Mouse (Mus musculus) adipocyte (in vitro differentiated cells): Measurements from ENCODE around the gene Pias3.
"Not testable (repeated sequence)": the region's sequence is repeated elsewhere in the genome, so short reads cannot be mapped to it uniquely, and the experiment has no call there.

ENCODE experiments used
- DNase-seq: peaks from one replicate; pipeline ENCODE4 v3.0.0-alpha.2; 2016; ENCODE audit warnings: low spot score

Pias3 gene

DNA sequence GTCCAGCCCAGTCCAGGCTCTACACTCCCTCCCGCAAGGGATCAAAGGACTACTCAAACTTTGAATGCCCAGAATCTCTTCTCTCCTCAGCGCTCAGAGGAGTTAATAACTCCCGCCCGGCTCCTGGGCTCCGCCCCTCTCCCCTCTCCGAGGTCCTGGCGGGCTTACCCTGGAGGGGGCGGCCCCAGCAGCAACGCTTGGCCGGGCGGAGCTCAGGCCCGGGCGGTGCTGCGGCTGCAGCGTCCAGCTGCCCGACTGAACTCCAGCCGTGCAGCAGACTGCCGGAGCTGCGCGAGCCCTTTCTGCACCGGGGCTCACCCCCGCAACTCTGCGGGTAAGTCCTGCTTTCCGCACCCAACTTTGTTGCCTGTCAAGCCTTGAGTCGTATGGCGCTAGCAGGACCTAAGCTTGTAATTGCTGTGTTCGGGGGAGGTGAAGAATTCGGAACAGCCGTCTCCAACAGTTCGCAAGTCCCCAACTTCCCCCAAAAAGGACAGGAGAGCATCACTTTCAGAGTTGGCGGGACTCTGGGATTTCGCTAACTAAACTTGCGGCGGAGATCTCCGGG, at the start of gene Pias3:
TSS of gene Pias3 (plus strand) at position 187 of the 568 bp plus-strand sequence.
- peak; percentile 81 for DNase-seq

DNA sequence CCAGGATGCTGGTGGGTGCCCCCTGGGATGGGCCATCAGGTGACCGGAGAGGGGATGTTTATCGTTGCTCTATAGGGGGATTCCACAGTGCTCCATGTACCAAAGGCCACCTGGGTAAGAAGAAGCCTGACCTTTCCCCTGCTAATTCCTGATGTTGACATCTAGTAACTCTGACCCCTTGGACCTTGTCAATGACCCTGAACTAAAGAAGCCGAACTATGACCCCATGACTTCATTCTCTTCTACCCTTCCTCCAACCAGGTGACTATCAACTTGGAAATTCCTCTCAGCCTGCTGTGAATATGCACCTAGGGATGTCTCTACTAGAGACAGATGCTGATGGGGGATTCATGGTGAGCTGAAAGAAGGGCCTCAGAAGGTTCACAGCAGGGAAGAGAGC, 48.8 kb upstream of the Pias3 start:
- DNase-seq = no peak

DNA sequence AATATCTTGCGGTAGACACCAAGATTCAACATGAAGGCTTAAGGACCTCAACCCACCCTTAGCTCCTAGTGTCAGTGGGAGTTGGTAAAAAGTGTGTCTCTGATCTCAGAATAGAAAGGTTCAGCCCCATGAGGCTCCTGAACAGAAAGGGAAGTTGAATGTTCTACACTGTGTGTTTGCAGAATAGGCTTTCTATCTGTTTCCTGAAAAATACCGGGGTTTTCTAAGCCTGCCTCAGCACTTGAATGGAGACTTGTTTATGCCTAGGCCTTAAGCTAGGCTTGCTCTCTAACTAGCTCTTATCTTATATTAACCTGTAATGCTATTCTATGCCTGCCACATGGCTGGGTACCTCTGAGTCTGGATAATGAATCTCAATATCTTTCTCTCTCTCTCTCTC, 35.3 kb upstream of the Pias3 start:
- DNase-seq = no peak

DNA sequence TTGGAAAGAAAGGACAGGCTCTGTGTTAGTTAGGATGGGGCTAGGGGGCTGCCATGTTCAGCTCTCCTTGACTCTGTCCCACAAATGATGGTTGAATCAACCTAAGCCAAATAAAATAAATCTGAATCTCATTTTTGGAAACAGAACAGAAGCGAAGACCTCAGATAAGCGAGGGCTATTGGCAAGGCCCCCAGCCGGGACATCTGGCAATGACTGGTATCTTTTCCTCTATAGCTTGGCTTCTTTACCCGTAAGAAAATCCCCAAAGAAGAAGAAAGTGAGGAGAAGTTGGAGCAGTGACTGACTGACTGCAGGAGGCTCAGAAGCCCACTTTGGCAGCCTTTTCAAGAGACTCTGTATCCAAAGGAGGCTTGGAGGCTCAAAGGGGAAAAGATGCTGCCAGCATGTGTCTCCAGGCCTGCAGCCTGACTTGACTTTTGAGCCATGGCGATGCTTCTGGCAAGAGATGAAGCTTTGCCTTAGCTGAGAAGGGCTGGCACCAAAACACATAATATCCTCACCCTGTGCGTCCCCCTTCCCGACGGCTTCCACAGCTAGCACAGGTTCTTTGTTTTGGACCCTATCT, 33.4 kb upstream of the Pias3 start:
- DNase-seq = no peak

DNA sequence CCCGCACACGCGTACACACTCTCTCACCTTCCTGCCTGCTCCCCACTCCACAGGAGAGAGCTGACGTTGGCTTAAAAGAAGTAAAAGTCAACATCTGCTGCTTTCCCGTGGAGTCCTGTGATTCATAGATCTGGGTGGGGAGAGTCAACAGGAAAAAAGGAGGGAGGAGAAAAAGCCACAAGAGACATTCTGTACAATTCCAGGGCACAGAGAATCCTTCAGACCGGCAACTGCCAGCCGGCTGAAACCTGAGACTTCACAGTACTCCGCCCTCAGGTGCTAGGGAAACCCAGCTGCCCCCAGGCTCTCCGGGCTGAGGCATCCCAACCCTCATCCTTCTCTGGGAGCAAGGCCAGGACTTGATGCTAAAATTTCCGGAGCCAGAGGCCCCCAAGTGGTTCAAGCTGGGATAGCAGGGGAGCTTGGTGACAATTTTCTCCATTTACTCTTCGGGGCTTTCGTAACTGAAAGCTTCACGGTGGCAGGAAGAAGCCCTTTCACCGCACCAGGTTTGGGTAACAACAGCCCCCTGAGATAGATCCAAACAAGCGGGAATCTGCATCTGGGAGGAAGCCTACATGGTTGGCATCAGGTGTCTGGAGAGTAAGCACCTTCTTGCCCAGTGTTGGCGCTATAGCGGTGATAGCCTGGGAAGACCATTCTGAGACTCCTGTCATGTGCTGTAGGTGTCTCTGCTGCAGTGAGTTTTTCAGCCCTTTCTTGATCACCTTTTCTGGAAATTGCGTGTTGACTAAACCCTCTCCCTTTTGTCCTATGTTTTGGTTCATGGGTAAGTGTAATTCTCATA, 32.5 kb upstream of the Pias3 start:
- DNase-seq = peak; percentile 90

DNA sequence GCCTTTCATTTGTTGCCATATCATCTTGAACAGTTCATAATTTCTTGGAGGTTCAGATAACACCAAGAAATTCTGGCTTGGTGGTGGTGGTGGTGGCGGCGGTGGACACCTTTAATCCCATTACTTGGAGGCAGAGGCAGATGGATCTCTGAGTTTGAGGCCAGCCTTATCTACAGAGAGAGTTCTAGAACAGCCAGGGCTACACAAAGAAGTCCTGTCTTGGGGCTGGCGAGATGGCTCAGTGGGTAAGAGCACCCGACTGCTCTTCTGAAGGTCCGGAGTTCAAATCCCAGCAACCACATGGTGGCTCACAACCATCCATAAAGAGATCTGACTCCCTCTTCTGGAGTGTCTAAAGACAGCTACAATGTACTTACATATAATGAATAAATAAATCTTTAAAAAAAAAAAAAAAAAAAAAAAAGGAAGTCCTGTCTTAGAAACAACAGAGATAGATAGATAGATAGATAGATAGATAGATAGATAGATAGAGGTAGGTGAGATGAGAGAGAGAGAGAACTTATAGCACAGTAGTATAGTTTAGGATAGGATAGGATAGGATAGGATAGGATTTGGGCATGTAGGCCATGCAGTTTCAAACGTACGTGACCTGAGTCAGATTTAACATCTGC, 30.3 kb upstream of the Pias3 start:
- not testable (repeated sequence) for DNase-seq

DNA sequence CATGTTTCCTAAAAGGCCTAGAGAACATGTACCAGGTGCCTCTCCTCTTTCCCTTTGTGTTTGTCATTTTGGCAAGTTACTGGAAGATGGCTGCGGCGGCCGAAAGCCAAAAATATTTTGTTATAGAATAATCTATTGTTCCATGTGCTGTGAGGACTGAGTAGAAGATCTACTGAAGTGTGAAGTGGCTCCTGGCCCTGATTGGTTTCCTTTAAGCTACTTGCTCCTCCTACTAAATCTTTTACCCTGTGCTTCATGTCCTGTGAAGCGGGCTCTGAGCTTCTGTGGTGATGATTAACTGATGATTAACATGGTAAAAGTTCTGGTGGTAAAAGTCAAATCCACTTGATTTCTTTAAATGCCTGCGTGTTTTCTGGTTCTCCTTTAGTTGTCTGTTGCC, 29.3 kb upstream of the Pias3 start:
- DNase-seq = no peak

DNA sequence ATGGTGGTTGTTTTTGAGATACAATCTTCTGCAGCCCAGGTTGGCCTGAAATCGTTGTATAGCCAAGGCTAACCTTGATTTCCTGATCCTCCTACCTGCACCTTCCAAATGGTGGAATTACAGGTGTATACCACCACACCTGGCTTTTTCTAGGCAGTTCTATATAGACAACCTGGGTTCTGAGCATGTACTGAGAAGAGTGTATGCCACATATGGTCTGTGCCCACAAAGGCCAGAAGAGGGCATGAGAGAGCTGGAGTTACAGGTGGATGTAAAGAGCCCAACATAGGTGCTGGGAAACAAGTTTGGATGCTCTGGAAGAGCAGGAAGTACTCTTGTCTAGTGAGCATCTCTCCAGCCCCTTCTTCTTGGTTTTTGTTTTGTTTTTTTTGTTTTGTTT, 28.9 kb upstream of the Pias3 start:
- DNase-seq = no peak

DNA sequence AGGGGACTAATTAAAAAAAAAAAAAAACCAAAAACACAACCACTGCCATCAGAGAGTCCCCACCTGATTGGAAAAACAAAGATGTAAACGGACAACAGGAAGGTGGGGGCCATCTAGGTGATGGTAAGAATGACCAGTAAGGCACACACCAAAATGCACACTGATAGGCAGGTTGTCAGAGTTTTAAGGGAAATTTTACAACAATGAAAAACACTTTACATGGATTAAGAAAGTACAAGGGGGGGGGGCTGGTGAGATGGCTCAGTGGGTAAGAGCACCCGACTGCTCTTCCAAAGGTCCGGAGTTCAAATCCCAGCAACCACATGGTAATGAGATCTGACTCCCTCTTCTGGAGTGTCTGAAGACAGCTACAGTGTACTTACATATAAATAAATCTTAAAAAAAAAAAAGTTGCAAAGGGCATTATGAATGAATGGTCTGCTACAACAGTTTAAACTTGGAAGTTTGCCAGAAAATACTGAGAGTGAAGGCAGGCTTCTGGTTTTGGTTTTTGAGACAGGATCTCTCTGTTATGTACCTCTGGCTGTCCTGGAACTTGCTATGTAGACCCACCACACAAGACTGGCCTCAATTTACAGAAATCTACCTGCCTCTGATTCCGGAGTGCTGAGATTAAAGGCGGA, 27.6 kb upstream of the Pias3 start:
- DNase-seq = peak; percentile 61

DNA sequence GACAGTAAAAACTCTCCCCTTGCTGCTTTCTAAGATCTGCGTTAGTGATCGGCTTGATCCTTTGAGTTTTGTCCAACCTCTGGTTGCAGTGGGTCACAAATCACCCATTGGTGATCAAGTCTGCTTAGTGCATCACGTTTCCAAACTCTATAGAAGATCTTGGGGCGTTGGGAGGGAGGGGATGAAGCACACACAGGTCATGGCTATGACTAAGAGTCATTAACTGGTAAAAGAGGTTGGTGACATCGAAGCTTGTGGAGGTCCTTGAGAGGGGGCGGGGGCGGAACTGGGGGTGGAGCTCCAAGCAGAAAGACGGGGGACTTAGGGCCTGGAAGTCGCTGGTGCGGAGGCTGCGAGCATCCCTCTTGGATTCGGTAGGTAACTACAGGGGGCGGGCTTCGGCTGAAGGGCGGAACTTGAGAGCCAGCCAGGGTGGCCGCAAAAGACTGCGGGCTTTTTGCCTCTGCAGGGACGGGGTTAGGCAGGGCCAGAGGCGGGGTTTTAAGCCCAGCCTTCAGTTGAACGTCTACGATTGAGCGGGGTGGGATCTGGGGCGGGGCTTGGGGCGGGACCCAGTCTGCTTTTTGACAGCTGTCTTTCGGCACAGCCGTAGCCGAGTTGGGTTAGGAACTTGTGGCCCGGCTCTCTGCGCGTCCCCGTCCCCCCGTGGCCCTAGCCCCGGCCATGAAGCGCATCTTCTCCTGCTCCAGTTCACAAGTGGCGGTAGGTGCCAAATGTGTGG, 26.3 kb upstream of the Pias3 start, which contains the start of gene Ankrd35:
TSS of gene Ankrd35 (plus strand) at position 405 of the 742 bp plus-strand sequence.
- no peak for DNase-seq

DNA sequence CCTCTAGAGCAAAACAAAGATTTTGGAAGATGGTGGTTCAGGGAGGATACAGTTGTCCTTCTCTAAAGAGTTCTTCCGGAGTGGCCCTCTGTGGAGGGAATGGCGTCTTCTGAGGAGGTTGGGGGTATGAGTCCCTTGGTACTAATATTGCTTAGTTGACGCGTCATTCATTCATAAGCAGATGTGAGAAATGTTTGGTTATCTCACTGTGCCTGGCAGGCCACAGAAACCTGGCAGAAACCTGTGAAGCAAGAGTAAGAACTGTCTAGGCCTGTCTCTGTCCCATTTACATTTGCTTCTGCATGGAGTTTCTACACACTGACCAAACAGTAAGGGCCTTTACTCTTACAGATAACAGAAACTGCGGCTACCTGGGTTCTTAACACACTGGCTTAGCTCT, 24.7 kb upstream of the Pias3 start:
- no peak for DNase-seq

DNA sequence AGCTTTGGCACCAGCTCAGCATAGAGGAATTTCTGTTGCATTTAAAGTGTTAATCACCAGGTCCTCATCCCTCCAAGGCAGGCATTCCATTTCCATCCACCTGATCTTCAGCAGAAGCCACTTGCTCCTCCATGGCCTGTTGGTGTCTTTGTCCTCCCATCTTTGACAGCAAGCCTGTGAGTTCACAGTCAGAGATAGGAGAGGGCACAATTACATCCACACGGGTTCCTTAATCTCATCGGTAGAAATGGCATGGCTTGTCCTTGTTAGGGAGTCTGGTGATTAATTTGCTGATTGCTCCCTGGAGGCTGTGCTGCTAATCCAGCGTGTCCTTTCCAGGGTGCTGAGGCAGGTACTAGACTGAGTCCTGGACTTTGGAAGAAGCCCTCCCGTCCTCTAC, 22.7 kb upstream of the Pias3 start:
- DNase-seq = no peak

DNA sequence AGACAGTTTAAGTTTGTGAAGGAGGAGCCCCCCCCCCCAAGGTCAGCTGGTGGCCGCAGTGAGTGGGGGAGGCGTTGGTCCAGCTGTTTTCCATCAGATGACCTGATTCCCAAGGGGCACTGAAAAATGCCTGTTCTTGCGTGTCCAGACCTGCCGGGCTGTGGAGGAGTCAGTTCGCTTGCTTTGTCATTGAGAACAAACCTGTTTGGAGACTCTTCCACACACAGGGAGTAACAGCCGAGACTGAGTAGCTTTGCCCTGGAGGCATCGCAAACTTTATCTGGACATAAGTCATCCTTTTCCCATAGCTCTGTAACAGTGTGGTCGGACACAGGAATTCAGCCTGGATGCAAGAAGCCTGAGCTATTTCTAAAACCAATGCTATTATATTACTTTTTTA, 21.7 kb upstream of the Pias3 start:
- no peak for DNase-seq

DNA sequence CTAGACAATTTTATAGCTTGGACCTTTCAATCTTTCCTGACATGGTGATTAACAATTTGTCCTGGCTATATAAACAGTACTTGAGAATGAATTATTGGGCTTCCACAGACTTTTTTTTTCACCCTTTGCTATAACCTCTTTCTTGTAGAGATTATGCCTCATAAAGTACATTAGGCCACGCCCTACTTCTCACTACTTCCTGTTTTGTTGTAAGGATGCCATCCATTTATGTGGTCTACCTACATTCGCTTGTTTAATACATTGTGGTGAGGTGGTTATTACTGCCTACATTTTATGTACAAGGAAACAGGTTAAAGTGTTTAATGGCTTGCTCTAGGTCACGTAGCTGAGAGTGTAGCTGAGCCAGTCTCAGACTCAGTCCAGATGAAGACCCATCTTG, 21.0 kb upstream of the Pias3 start:
- DNase-seq = no peak

DNA sequence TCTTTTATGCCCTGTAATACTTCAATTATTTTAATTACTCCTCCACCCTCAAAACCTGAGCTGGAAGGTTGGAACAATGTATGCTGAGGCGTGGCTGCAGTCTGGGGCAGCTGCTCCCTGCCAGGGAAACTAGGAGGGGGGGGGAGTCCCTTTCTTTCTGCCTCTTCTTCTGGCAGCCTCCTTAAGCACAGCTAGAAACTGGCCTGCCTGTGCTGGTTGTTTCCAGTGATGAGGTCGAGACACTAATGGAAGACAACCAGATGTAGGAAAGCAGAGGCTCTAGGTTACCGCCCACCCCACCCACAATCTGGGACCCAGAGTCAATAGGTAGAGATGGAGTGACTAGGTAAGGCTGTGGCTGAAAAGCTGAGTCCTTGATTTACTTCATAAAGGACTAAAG, 20.5 kb upstream of the Pias3 start:
- DNase-seq = no peak

DNA sequence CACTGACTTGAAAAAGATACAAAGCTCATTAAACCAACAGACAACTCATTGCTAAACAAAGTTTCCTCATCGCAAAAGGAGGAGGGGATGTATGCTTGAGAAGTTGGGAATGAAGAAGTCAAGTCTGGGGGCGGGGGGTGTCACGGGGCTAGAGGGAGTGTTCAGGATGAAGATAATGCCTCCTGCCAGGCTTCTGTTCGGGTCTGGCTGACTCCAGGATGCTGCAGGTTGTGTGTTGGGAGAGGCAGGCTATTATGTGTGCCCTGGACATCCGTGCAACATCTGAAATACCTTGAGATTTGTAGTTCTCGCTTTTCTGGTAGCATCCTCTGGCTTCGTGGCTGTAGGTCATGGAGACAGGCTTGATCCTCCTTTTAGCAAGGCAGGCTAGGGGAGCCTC, 17.7 kb upstream of the Pias3 start:
- DNase-seq = no peak

DNA sequence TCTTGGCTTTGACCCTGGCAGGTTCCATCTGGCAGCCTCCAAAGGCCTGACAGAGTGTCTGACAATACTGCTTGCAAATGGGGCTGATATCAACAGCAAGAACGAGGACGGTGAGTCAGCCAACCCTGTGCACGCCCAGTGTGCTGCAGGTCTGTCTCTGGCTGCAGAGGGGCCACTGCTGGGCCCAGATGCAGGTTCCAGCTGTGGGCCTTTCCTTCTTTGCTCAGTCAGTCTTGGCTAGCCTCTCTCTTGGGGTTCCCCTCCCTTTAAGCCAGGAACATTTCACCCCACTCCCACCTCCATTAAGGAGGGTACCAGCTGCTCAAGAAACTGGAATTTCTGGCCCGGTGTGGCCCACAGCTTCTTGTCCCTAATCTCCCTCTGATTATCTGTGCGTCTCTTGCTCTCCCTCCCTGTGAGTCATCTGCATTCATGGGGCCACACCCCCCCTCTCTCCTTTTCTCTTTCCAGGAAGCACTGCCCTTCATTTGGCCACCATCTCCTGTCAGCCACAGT, 17.0 kb upstream of the Pias3 start:
- no peak for DNase-seq

DNA sequence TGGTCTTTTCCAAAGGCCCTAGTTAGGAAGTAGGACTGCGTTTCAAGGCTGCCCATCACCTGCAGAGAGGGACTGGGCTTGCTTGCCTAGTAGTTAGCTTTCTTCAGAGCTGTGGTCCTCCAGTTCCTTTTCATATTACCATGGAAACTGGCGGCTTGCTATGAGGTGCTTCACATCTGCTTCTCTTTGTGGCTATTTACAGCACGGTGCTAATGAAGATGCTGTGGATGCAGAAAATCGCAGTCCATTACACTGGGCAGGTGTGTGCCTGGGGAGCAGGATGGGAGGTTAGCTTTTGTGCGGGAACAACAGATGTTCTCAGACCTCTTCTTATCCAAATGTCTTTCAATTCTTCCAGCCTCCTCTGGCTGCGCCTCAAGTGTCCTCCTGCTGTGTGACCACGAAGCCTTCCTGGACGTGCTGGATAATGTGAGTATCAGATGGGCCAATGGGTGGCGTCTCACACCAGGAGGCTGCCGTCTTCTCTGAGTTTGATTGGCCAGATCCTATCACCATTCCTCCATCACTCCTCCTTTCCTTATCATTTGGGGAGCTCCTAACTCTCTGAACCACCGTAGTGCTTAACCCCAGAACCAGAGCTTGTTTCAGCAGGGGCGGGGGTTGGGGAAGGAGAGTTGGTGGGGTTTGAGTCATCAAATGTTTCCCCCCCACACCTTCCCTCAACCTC, 15.8 kb upstream of the Pias3 start:
- no peak for DNase-seq

DNA sequence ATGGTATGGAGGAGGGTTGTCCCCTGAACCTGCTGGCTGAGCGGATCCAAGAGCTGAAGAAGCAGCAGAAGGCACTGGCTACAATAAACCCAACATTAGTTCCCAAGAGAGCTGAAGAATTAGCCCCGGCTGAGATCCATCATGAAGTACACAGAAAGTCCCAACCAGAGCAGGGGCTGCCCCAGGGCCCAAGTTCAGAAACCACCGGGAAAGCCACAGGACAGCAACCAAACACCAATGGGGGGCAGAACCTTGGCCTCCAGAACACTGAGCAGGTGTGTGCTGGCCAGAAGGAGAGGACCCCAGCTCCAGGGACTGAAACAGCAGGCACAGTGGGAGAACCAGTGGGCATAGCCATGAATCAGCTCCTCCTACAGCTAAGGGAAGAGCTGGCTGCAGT, 12.7 kb upstream of the Pias3 start:
- no peak for DNase-seq

DNA sequence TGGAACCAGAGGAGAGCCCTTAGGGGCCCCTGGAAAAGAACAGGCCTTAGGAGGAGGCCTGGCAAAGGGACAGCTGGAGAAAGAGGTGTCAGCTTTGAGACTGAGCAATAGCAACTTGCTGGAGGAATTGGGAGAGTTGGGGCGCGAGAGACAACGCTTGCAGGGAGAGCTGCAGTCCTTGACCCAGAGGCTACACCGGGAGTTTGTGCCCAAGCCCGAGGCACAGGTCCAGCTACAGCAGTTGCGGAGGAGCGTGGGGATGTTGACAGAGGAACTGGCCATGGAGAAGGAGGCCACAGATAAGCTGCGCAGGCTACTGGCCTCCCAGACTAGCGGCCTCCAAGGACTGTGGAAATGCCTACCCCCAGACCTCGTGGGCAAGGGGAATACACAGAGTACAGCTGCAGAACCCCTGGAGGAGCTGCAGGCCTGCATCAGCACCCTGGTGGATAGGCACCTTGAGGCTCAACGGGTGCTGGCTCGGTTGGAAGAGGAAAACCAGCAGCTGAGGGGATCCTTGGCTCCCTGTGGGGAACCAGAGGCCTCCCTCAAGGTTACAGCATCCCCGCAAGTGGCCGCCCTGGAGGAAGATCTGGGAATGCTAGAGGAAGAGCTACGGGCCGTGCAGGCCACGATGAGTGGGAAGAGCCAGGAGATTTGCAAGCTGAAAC, 11.9 kb upstream of the Pias3 start:
- peak; percentile 58 for DNase-seq

DNA sequence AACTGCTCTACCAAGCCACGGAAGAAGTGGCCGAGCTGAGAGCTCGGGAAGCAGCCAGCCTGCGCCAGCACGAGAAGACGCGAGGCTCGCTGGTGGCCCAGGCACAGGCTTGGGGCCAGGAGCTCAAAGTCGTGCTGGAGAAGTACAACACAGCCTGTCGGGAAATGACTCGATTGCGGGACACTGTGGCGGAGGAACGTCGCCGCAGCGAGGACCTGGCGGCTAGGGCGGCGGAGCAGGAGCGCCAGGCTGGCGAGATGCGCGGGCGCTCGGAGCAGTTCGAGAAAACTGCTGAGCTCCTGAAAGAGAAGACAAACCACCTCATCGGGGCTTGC, 11.4 kb upstream of the Pias3 start:
- no peak for DNase-seq
